Mouse (Mus musculus) testis, adult 10 weeks (tissue): Measurements from ENCODE around the gene Olfr1314. TPM values are rescaled to one million over a fixed set of nuclear protein-coding genes. Genes with fewer than 3 reads are reported as not detected.

Source experiments
- polyA plus RNA-seq: library from polyadenylated mRNA; stranded (reverse); fragments of 350-450 nt; fragmentation: Illumina TruSeq; extraction: RNeasy Lipid Tissue Mini Kit (QIAGEN cat#74804); gene quantifications from one replicate; pipeline ENCODE4 v1.2.3, GENCODE M21; 2014; ENCODE audit warnings: low read depth, low replicate concordance

Olfr1314 gene
- polyA plus RNA-seq: not detected

DNA sequence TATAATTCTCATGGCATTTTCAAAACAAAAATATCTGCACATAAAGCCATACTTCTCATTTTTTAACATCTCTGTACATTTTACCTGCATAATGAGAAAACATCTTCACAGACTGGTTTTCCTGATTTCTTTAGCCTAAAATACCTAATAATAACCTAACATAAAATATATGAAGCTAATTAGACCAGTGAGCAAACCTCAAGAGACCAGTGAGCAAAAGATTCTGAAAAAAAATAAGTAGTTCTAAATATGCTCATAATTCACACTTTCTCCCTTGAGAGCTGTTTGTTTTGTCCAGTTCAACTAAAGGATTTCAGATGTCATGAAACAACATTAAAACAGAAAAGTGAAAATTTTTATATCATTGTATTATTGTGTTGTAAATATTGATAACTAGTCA, at the start of gene Olfr1314:
Olfr1314 (minus strand) TSS at position 101 of the 400 bp plus-strand sequence.

DNA sequence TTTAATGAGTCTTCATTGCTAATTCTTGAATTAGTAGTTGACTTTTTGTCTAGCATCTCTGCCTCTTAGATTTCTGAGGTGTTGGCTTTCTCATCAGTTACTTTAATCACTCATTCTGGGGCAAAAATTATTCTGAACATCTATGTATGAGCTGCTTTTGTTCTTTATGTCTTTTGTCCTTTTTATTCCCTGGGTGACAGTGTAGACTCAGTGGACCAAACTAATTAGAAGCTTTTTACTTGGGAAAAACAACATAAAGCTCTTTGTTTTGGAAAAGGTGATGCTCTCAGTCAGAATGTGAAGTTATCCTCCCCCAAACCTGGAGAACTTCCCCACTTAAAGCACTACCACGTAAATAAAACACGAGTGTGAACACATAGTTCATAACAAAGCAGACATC, 43.4 kb upstream of the Olfr1314 start, which contains the start of gene Olfr1317:
Olfr1317 (plus strand) TSS at position 301 of the 400 bp plus-strand sequence.

DNA sequence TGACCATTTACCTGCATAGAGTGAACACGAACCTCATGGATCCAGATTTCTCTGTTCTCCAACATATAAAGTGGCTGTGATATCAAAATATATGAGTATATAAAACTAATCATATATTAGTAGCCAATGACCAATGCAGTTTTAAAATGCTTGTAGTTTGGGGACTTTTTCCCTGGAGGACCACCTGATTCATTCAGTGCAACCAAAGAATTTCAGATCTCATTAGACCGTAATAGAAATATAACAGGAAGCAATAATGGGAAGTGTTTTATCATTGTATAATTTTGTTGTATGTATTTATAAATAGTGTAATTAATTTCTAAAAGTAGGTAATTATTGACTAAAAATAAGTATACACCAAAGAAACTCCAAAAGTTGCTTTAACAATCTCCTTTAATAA, 38.3 kb upstream of the Olfr1314 start, which contains the start of gene Olfr1316:
Olfr1316 (minus strand) TSS at position 101 of the 400 bp plus-strand sequence.

DNA sequence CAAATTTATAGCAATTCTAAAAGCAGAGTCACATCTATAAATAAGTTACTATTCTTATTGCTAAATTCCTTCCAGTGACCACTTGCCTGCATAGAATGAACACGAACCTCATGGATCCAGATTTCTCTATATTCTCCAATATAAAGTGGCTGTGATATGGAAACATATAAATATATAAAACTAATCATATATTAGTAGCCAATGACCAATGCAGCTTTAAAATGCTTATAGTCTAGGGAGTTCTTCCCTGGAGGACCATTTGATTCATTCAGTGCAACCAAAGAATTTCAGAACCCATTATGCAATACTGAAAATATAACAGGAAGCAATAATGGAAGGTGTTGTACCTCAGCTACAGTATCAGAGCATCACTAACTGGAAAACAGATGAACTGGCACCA, 18.8 kb upstream of the Olfr1314 start, which contains the start of gene Olfr1315-ps1:
Olfr1315-ps1 (minus strand) TSS at position 101 of the 400 bp plus-strand sequence.

DNA sequence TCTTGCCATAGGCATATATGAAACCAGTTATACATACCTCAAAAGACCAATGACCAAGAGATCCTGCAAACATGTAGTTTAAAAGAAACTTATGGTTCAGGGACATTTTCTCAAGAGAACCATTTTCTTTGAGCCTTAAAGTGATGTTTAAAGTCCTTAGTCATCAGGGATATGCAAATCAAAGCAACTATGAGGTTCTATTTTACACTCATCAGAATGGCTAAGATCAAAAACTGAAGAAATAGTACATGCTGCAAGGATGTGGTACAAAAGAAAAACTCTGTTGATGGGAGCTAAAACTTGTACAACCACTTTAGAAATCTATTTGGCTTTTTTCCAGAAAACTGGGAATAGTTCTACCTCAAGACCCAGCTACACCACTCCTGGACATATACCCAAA, 18.8 kb downstream of the Olfr1314 start, which contains the start of gene Olfr1313:
Olfr1313 (minus strand) TSS at position 101 of the 400 bp plus-strand sequence.

DNA sequence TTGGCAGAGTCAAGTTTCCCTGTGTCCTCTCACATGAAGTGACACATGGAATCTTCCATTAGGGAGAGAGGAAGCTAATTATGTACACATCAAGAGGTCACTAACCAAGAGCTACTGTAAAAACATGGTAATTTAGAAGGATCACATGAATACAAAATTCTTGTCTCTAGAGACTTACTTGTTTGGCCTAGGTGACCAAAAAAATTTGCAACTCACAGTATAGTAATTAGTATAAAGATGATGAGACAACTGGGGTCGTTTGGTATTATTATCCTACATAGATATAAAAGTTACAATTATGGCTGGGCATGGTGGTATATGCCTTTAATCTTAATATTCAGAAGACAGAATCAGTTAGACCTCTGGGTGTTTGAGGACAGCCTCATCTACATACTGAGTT, 46.4 kb downstream of the Olfr1314 start, which contains the start of gene Olfr1312:
Olfr1312 (minus strand) TSS at position 101 of the 400 bp plus-strand sequence.

Other genes starting within 250 kb of the Olfr1314 start
- not detected for gene Olfr1305, start 219.6 kb downstream of the Olfr1314 start, polyA plus RNA-seq
- not detected for gene Olfr1306, start 180.5 kb downstream of the Olfr1314 start, polyA plus RNA-seq
- not detected for gene Olfr1307, start 147.3 kb downstream of the Olfr1314 start, polyA plus RNA-seq
- not detected for gene Olfr1308, start 131.8 kb downstream of the Olfr1314 start, polyA plus RNA-seq
- not detected for gene Olfr1309, start 106.5 kb downstream of the Olfr1314 start, polyA plus RNA-seq
- gene Olfr1310, start 84.1 kb downstream of the Olfr1314 start, polyA plus RNA-seq: not detected
- not detected for gene Olfr1311, start 72.4 kb downstream of the Olfr1314 start, polyA plus RNA-seq
- gene Olfr1312, start 46.5 kb downstream of the Olfr1314 start, polyA plus RNA-seq: not detected
- not detected for gene Olfr1313, start 18.9 kb downstream of the Olfr1314 start, polyA plus RNA-seq
- not detected for gene Olfr1315-ps1, start 18.7 kb upstream of the Olfr1314 start, polyA plus RNA-seq
- not detected for gene Olfr1316, start 38.2 kb upstream of the Olfr1314 start, polyA plus RNA-seq
- gene Olfr1317, start 43.5 kb upstream of the Olfr1314 start, polyA plus RNA-seq: not detected
- not detected for gene Olfr1318, start 57.4 kb upstream of the Olfr1314 start, polyA plus RNA-seq
- gene Lpcat4, start 142.7 kb upstream of the Olfr1314 start, polyA plus RNA-seq: 1.7 TPM
- gene Nutm1, start 162.5 kb upstream of the Olfr1314 start, polyA plus RNA-seq: 21.3 TPM
- 45.7 TPM for gene Nop10, start 165.1 kb upstream of the Olfr1314 start, polyA plus RNA-seq
- 46.9 TPM for gene Slc12a6, start 169.0 kb upstream of the Olfr1314 start, polyA plus RNA-seq
- not detected for gene Gm21985, start 169.5 kb upstream of the Olfr1314 start, polyA plus RNA-seq